Mouse (Mus musculus): ENCODE data around the gene Asap3. TPM values are rescaled to one million over a fixed set of nuclear protein-coding genes. Genes with fewer than 3 reads are reported as not detected.

Gene Asap3
- polyA plus RNA-seq, 1 experiment: 3.8 TPM

DNA sequence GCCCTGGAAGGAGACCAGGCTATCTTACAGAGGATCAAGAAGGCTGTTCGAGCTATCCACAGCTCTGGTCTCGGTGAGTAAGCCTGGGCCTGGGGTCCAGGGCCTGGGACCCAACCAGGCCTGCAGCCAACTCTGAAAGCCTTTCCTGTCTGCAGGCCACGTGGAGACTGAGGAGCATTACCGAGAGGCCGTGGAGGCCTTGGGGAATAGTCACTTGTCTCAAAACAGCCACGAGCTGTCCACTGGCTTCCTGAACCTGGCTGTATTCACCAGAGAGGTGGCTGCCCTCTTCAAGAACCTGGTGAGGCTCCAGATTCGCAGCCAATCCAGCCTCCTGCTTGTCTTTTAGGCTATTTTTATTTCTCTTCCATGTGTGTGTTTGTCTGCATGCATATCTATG lies 21.2 kb downstream of the Asap3 start:
- H3K79me2 ChIP-seq (ENCODE audit: control insufficient read depth, insufficient read depth): no peaks in the 10 kb centered on the region
- H3K79me3 ChIP-seq (ENCODE audit: low read depth): no peaks in the 10 kb centered on the region
- TF ChIP-seq MYOG (IDR thresholded peaks at IDR 0.05; ENCODE audit: control insufficient read depth, extremely low read depth, insufficient read length): no peak
- TF ChIP-seq FOSL1 (IDR thresholded peaks at IDR 0.05; ENCODE audit: insufficient read depth, low read length, poor library complexity, severe bottlenecking): no peak
- TF ChIP-seq CEBPB (IDR thresholded peaks at IDR 0.05; ENCODE audit: low read depth): no peak
- H3K36me3 ChIP-seq (ENCODE audit: control insufficient read depth, insufficient read depth): no peaks in the 10 kb centered on the region
- no peak overlapping the region for H3K4me3 ChIP-seq (ENCODE audit: insufficient read depth, poor library complexity, severe bottlenecking)
- H3ac ChIP-seq (ENCODE audit: control insufficient read depth, insufficient read length, low read depth): no peak overlapping the region
- no peaks in the 10 kb centered on the region for H3K27me3 ChIP-seq (ENCODE audit: control insufficient read depth, insufficient read depth, insufficient read length)

DNA sequence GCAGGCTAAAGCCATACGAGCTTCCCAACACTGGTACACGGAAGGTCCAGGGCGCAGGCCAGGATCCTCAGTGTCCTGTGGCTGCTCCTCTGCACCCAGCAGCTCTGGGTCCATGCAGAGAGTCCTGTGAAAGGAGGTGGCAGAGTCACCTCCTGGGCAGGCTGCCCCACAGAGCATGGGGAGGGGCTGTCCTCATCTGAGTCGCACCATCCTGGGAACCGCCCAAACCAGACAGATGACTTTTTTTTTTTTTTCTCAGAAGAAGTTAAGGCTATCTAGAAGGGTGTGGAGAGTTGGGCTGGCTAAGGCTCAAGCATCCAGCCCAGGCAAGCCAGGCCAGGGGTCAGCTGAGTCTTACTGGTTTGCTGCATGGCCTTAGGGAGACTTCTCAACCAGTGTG lies 22.5 kb downstream of the Asap3 start:
- TF ChIP-seq CEBPB (IDR thresholded peaks at IDR 0.05; ENCODE audit: low read depth) (no peak), MAX (IDR thresholded peaks at IDR 0.05) (no peak), FOSL1 (IDR thresholded peaks at IDR 0.05; ENCODE audit: insufficient read depth, low read length, poor library complexity, severe bottlenecking) (no peak), CTCF (IDR thresholded peaks at IDR 0.05; ENCODE audit: control insufficient read depth, insufficient read depth, insufficient read length) (no peak), USF1 (IDR thresholded peaks at IDR 0.05; ENCODE audit: low read depth) (no peak), MYOD1 (IDR thresholded peaks at IDR 0.05; ENCODE audit: control insufficient read depth, insufficient read length, low read depth) (no peak), MYOG (IDR thresholded peaks at IDR 0.05; ENCODE audit: control insufficient read depth, extremely low read depth, insufficient read length) (no peak)
- Histone ChIP-seq H3K79me2 (ENCODE audit: control insufficient read depth, insufficient read depth) (no peaks in the 10 kb centered on the region), H3K27me3 (ENCODE audit: control insufficient read depth, insufficient read depth, insufficient read length) (no peaks in the 10 kb centered on the region), H3K36me3 (ENCODE audit: control insufficient read depth, insufficient read depth) (no peaks in the 10 kb centered on the region), H3K79me3 (ENCODE audit: low read depth) (no peaks in the 10 kb centered on the region), H3K4me3 (ENCODE audit: insufficient read depth, poor library complexity, severe bottlenecking) (no peak overlapping the region), H3ac (ENCODE audit: control insufficient read depth, insufficient read length, low read depth) (no peak overlapping the region)

GRCm38 (mm10) chr4:136238669-136239068 lies 32.5 kb downstream of the Asap3 start:
- Histone ChIP-seq H3K4me3 (ENCODE audit: insufficient read depth, poor library complexity, severe bottlenecking) (no peak overlapping the region), H3K79me2 (ENCODE audit: control insufficient read depth, insufficient read depth) (no peaks in the 10 kb centered on the region), H3ac (ENCODE audit: control insufficient read depth, insufficient read length, low read depth) (no peak overlapping the region), H3K79me3 (ENCODE audit: low read depth) (no peaks in the 10 kb centered on the region), H3K27me3 (ENCODE audit: control insufficient read depth, insufficient read depth, insufficient read length) (no peaks in the 10 kb centered on the region), H3K36me3 (ENCODE audit: control insufficient read depth, insufficient read depth) (no peaks in the 10 kb centered on the region)
- TF ChIP-seq MYOG (IDR thresholded peaks at IDR 0.05; ENCODE audit: control insufficient read depth, extremely low read depth, insufficient read length): no peak
- no peak for TF ChIP-seq MAX (IDR thresholded peaks at IDR 0.05)
- no peak for TF ChIP-seq USF1 (IDR thresholded peaks at IDR 0.05; ENCODE audit: low read depth)
- TF ChIP-seq CEBPB (IDR thresholded peaks at IDR 0.05; ENCODE audit: low read depth): no peak

DNA sequence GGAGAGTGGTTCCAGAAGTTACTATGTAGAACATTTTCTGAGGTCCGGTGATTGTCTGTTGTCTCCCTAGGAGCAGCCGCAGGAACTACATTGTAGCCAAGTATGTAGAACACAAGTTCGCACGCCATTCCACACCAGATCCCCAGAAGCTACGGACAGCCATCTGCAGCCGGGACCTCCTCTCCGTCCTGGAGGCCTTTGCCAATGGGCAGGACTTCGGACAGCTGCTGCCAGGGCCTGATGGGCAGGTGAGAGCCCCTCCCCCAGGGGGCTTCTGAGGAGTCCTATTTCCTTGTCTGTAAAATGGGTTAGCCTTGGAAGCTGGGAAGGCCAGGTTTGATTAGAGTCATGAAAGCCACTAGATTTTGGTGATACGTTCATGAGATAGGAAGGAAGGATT lies 32.9 kb downstream of the Asap3 start:
- Histone ChIP-seq H3K4me3 (ENCODE audit: insufficient read depth, poor library complexity, severe bottlenecking) (no peak overlapping the region), H3ac (ENCODE audit: control insufficient read depth, insufficient read length, low read depth) (no peak overlapping the region), H3K27me3 (ENCODE audit: control insufficient read depth, insufficient read depth, insufficient read length) (no peaks in the 10 kb centered on the region), H3K79me2 (ENCODE audit: control insufficient read depth, insufficient read depth) (no peaks in the 10 kb centered on the region), H3K79me3 (ENCODE audit: low read depth) (no peaks in the 10 kb centered on the region), H3K36me3 (ENCODE audit: control insufficient read depth, insufficient read depth) (no peaks in the 10 kb centered on the region)
- TF ChIP-seq MYOG (IDR thresholded peaks at IDR 0.05; ENCODE audit: control insufficient read depth, extremely low read depth, insufficient read length) (no peak), USF1 (IDR thresholded peaks at IDR 0.05; ENCODE audit: low read depth) (no peak), CEBPB (IDR thresholded peaks at IDR 0.05; ENCODE audit: low read depth) (no peak), MAX (IDR thresholded peaks at IDR 0.05) (no peak), FOSL1 (IDR thresholded peaks at IDR 0.05; ENCODE audit: insufficient read depth, low read length, poor library complexity, severe bottlenecking) (no peak), MYOD1 (IDR thresholded peaks at IDR 0.05; ENCODE audit: control insufficient read depth, insufficient read length, low read depth) (no peak), CTCF (IDR thresholded peaks at IDR 0.05; ENCODE audit: control insufficient read depth, insufficient read depth, insufficient read length) (no peak)

DNA sequence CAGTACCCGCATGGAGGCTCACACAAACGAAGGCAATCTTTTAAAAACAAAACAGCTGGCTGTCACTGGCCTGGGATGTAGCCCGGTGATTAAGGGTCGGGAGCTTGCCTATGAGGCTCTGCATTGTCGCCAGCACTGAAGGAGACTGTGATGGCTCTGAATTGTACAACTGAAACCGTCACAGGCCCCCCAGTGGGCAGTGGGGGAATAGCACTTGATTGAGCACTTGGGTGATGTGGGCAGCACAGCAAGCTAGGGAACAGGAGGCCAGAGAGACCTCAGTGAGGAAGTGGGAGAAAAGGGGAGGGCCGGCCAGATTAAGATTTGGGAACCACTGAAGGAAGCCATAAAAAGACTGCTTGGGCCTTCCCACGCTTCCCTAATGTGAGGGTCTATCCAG lies 33.5 kb downstream of the Asap3 start:
- peak; percentile 59 for TF ChIP-seq CTCF (IDR thresholded peaks at IDR 0.05; ENCODE audit: control insufficient read depth, insufficient read depth, insufficient read length)
- no peak for TF ChIP-seq USF1 (IDR thresholded peaks at IDR 0.05; ENCODE audit: low read depth)
- no peak for TF ChIP-seq MYOD1 (IDR thresholded peaks at IDR 0.05; ENCODE audit: control insufficient read depth, insufficient read length, low read depth)
- Histone ChIP-seq H3ac (ENCODE audit: control insufficient read depth, insufficient read length, low read depth) (no peak overlapping the region), H3K27me3 (ENCODE audit: control insufficient read depth, insufficient read depth, insufficient read length) (no peaks in the 10 kb centered on the region), H3K79me3 (ENCODE audit: low read depth) (no peaks in the 10 kb centered on the region), H3K79me2 (ENCODE audit: control insufficient read depth, insufficient read depth) (no peaks in the 10 kb centered on the region), H3K4me3 (ENCODE audit: insufficient read depth, poor library complexity, severe bottlenecking) (no peak overlapping the region), H3K36me3 (ENCODE audit: control insufficient read depth, insufficient read depth) (no peaks in the 10 kb centered on the region)

GRCm38 (mm10) chr4:136240123-136240522 lies 34.0 kb downstream of the Asap3 start:
- H3ac ChIP-seq (ENCODE audit: control insufficient read depth, insufficient read length, low read depth): no peak overlapping the region
- H3K27me3 ChIP-seq (ENCODE audit: control insufficient read depth, insufficient read depth, insufficient read length): no peaks in the 10 kb centered on the region
- TF ChIP-seq CTCF (IDR thresholded peaks at IDR 0.05; ENCODE audit: control insufficient read depth, insufficient read depth, insufficient read length) (no peak), USF1 (IDR thresholded peaks at IDR 0.05; ENCODE audit: low read depth) (no peak), FOSL1 (IDR thresholded peaks at IDR 0.05; ENCODE audit: insufficient read depth, low read length, poor library complexity, severe bottlenecking) (no peak), CEBPB (IDR thresholded peaks at IDR 0.05; ENCODE audit: low read depth) (no peak), MYOG (IDR thresholded peaks at IDR 0.05; ENCODE audit: control insufficient read depth, extremely low read depth, insufficient read length) (no peak), MYOD1 (IDR thresholded peaks at IDR 0.05; ENCODE audit: control insufficient read depth, insufficient read length, low read depth) (no peak), MAX (IDR thresholded peaks at IDR 0.05) (no peak)
- no peak overlapping the region for H3K4me3 ChIP-seq (ENCODE audit: insufficient read depth, poor library complexity, severe bottlenecking)
- no peaks in the 10 kb centered on the region for H3K79me2 ChIP-seq (ENCODE audit: control insufficient read depth, insufficient read depth)
- H3K79me3 ChIP-seq (ENCODE audit: low read depth): no peaks in the 10 kb centered on the region
- H3K36me3 ChIP-seq (ENCODE audit: control insufficient read depth, insufficient read depth): no peaks in the 10 kb centered on the region

Measured in C2C12 (cell line).